Mouse (Mus musculus): ENCODE results near the gene Fam166a.

Gene Fam166a

GRCm38 (mm10) chr2:25218445-25218844, at the start of gene Fam166a:
TSS of gene Fam166a (plus strand) at chr2:25218745.
- no peak for DNase-seq

- no peak for DNase-seq
Measured at GRCm38 (mm10) chr2:25169778-25170177, 48.8 kb upstream of the Fam166a start.

GRCm38 (mm10) chr2:25170326-25171100, 48.0 kb upstream of the Fam166a start:
- no peak for DNase-seq

GRCm38 (mm10) chr2:25171101-25171768, 47.3 kb upstream of the Fam166a start:
- no peak for DNase-seq

- DNase-seq = no peak
Measured at GRCm38 (mm10) chr2:25171769-25172153, 46.8 kb upstream of the Fam166a start.

- DNase-seq = no peak
Measured at GRCm38 (mm10) chr2:25172629-25173028, 45.9 kb upstream of the Fam166a start.

GRCm38 (mm10) chr2:25173821-25174220, 44.7 kb upstream of the Fam166a start:
- no peak for DNase-seq

GRCm38 (mm10) chr2:25174866-25175689, 43.5 kb upstream of the Fam166a start:
- peak; percentile 74 for DNase-seq

GRCm38 (mm10) chr2:25175690-25176078, 42.9 kb upstream of the Fam166a start:
- no peak for DNase-seq

- no peak for DNase-seq
Measured at GRCm38 (mm10) chr2:25176573-25176972, 42.0 kb upstream of the Fam166a start.

- no peak for DNase-seq
Measured at GRCm38 (mm10) chr2:25177076-25177475, 41.5 kb upstream of the Fam166a start.

GRCm38 (mm10) chr2:25177685-25178084, 40.9 kb upstream of the Fam166a start:
- peak; percentile 64 for DNase-seq

- no peak for DNase-seq
Measured at GRCm38 (mm10) chr2:25178285-25178972, 40.1 kb upstream of the Fam166a start.

GRCm38 (mm10) chr2:25179566-25180217, 38.9 kb upstream of the Fam166a start:
- DNase-seq = no peak

GRCm38 (mm10) chr2:25180478-25180903, 38.1 kb upstream of the Fam166a start, which contains the start of gene Nrarp:
TSS of gene Nrarp (plus strand) at chr2:25180758.
- peak; percentile 89 for DNase-seq

GRCm38 (mm10) chr2:25180973-25181890, 37.3 kb upstream of the Fam166a start:
- DNase-seq = peak; percentile 59

- DNase-seq = no peak
Measured at GRCm38 (mm10) chr2:25181891-25182397, 36.6 kb upstream of the Fam166a start.

- no peak for DNase-seq
Measured at GRCm38 (mm10) chr2:25182664-25183063, 35.9 kb upstream of the Fam166a start.

- no peak for DNase-seq
Measured at GRCm38 (mm10) chr2:25183336-25183735, 35.2 kb upstream of the Fam166a start.

GRCm38 (mm10) chr2:25184496-25184895, 34.0 kb upstream of the Fam166a start:
- no peak for DNase-seq
